Mouse (Mus musculus): Measurements from ENCODE around the gene Rnf43. TPM values are rescaled to one million over a fixed set of nuclear protein-coding genes. Genes with fewer than 3 reads are reported as not detected.

Rnf43 gene
- polyA plus RNA-seq, 1 experiment from 2014 or later: 1.5 TPM

- 3% methylated on average over 31 of the region's 31 CpGs for whole genome bisulfite sequencing
- H3K27ac ChIP-seq (replicated peaks): peak overlapping the region; percentile 66
- peaks cover 25% of the 10 kb centered on the region for H3K4me1 ChIP-seq
Measured at GRCm38 (mm10) chr11:87736647-87737134, 74.2 kb downstream of the Rnf43 start.

GRCm38 (mm10) chr11:87737175-87737740, 74.7 kb downstream of the Rnf43 start, which contains the start of gene Supt4a:
Supt4a (plus strand) TSS chr11:87737552.
- peak within 1 kb of the TSS; percentile 91 for H3K4me2 ChIP-seq (replicated peaks)
- peaks cover 24% of the 10 kb centered on the region for H3K36me3 ChIP-seq
- peak within 1 kb of the TSS; percentile 67 for H3K4me3 ChIP-seq
- H3K9ac ChIP-seq (replicated peaks): peak within 1 kb of the TSS; percentile 72
- ATAC-seq (ENCODE audit: low FRiP score, low read depth): peak; percentile 93
- H3K4me1 ChIP-seq: peaks cover 25% of the 10 kb centered on the region
- WGBS: under 1% methylated on average over 56 of the region's 57 CpGs
- H3K27ac ChIP-seq (replicated peaks): peak within 1 kb of the TSS; percentile 66
- H3K9me3 ChIP-seq: no peaks in the 10 kb centered on the region
- H3K27me3 ChIP-seq: peaks cover 18% of the 10 kb centered on the region

More at GRCm38 (mm10) chr11:87736647-87737134, 74.2 kb downstream of the Rnf43 start:
- Histone ChIP-seq H3K9me3 (no peaks in the 10 kb centered on the region), H3K9ac (replicated peaks) (peak overlapping the region; percentile 56), H3K36me3 (peaks cover 18% of the 10 kb centered on the region), H3K27me3 (peaks cover 18% of the 10 kb centered on the region), H3K4me3 (peak overlapping the region; percentile 67), H3K4me2 (replicated peaks) (peak overlapping the region; percentile 91)
- peak; percentile 53 for ATAC-seq (ENCODE audit: low FRiP score, low read depth)

- Histone ChIP-seq H3K4me2 (replicated peaks) (no peak overlapping the region), H3K9ac (replicated peaks) (no peak overlapping the region), H3K9me3 (no peaks in the 10 kb centered on the region), H3K27ac (replicated peaks) (no peak overlapping the region), H3K4me1 (no peaks in the 10 kb centered on the region), H3K4me3 (no peak overlapping the region), H3K27me3 (no peaks in the 10 kb centered on the region; the same call in 1 of the 2 replicates), H3K36me3 (peaks cover 59% of the 10 kb centered on the region)
- WGBS: 93% methylated on average over 3 of the region's 3 CpGs
- ATAC-seq (ENCODE audit: low FRiP score, low read depth): no peak
Measured at GRCm38 (mm10) chr11:87743691-87744090, 81.2 kb downstream of the Rnf43 start.

GRCm38 (mm10) chr11:87744964-87745363, 82.4 kb downstream of the Rnf43 start:
- 85% methylated on average over 4 of the region's 4 CpGs for WGBS

GRCm38 (mm10) chr11:87745632-87746555, 83.4 kb downstream of the Rnf43 start:
- WGBS: 85% methylated on average over 9 of the region's 9 CpGs
- no peak overlapping the region for H3K4me2 ChIP-seq (replicated peaks)
- H3K27me3 ChIP-seq: no peaks in the 10 kb centered on the region; the same call in 1 of the 2 replicates
- peaks cover 42% of the 10 kb centered on the region for H3K36me3 ChIP-seq
- H3K4me3 ChIP-seq: no peak overlapping the region
- H3K9ac ChIP-seq (replicated peaks): no peak overlapping the region
- ATAC-seq (ENCODE audit: low FRiP score, low read depth): no peak
- H3K27ac ChIP-seq (replicated peaks): no peak overlapping the region
- H3K9me3 ChIP-seq: no peaks in the 10 kb centered on the region
- no peaks in the 10 kb centered on the region for H3K4me1 ChIP-seq

More at GRCm38 (mm10) chr11:87744964-87745363, 82.4 kb downstream of the Rnf43 start:
- Histone ChIP-seq H3K27me3 (no peaks in the 10 kb centered on the region; the same call in 1 of the 2 replicates), H3K4me2 (replicated peaks) (no peak overlapping the region), H3K36me3 (peaks cover 51% of the 10 kb centered on the region), H3K4me3 (no peak overlapping the region), H3K9me3 (no peaks in the 10 kb centered on the region), H3K9ac (replicated peaks) (no peak overlapping the region), H3K27ac (replicated peaks) (no peak overlapping the region), H3K4me1 (no peaks in the 10 kb centered on the region)
- ATAC-seq (ENCODE audit: low FRiP score, low read depth): no peak

- 90% methylated on average over 4 of the region's 5 CpGs for WGBS
- H3K4me3 ChIP-seq: no peak overlapping the region
- no peaks in the 10 kb centered on the region for H3K4me1 ChIP-seq
- H3K36me3 ChIP-seq: peaks cover 35% of the 10 kb centered on the region
- no peak for ATAC-seq (ENCODE audit: low FRiP score, low read depth)
- no peak overlapping the region for H3K4me2 ChIP-seq (replicated peaks)
- H3K27me3 ChIP-seq: no peaks in the 10 kb centered on the region; the same call in 1 of the 2 replicates
- H3K27ac ChIP-seq (replicated peaks): no peak overlapping the region
- no peak overlapping the region for H3K9ac ChIP-seq (replicated peaks)
- no peaks in the 10 kb centered on the region for H3K9me3 ChIP-seq
Measured at GRCm38 (mm10) chr11:87747312-87747711, 84.8 kb downstream of the Rnf43 start.

- Histone ChIP-seq H3K9ac (replicated peaks) (no peak overlapping the region), H3K9me3 (no peaks in the 10 kb centered on the region), H3K36me3 (peaks cover 30% of the 10 kb centered on the region), H3K4me1 (no peaks in the 10 kb centered on the region), H3K4me3 (no peak overlapping the region), H3K4me2 (replicated peaks) (no peak overlapping the region), H3K27me3 (no peaks in the 10 kb centered on the region; the same call in 1 of the 2 replicates), H3K27ac (replicated peaks) (no peak overlapping the region)
- ATAC-seq (ENCODE audit: low FRiP score, low read depth): no peak
- 95% methylated on average over 7 of the region's 7 CpGs for WGBS
Measured at GRCm38 (mm10) chr11:87747716-87748115, 85.2 kb downstream of the Rnf43 start.

- peaks cover 23% of the 10 kb centered on the region for H3K36me3 ChIP-seq
- H3K4me3 ChIP-seq: no peak overlapping the region
- ATAC-seq (ENCODE audit: low FRiP score, low read depth): no peak
- no peak overlapping the region for H3K4me2 ChIP-seq (replicated peaks)
- no peaks in the 10 kb centered on the region for H3K9me3 ChIP-seq
- no peak overlapping the region for H3K9ac ChIP-seq (replicated peaks)
- no peaks in the 10 kb centered on the region for H3K4me1 ChIP-seq
- 43% methylated on average over 19 of the region's 19 CpGs for WGBS
- H3K27me3 ChIP-seq: no peaks in the 10 kb centered on the region; the same call in 1 of the 2 replicates
- no peak overlapping the region for H3K27ac ChIP-seq (replicated peaks)
Measured at GRCm38 (mm10) chr11:87748132-87749119, 85.9 kb downstream of the Rnf43 start.

GRCm38 (mm10) chr11:87749192-87750042, 86.9 kb downstream of the Rnf43 start:
- no peak overlapping the region for H3K4me2 ChIP-seq (replicated peaks)
- H3K9me3 ChIP-seq: no peaks in the 10 kb centered on the region
- H3K27ac ChIP-seq (replicated peaks): no peak overlapping the region
- H3K9ac ChIP-seq (replicated peaks): no peak overlapping the region
- no peaks in the 10 kb centered on the region; the same call in 1 of the 2 replicates for H3K27me3 ChIP-seq
- 60% methylated on average over 18 of the region's 18 CpGs for WGBS
- no peak for ATAC-seq (ENCODE audit: low FRiP score, low read depth)
- no peak overlapping the region for H3K4me3 ChIP-seq
- peaks cover 14% of the 10 kb centered on the region for H3K36me3 ChIP-seq
- H3K4me1 ChIP-seq: no peaks in the 10 kb centered on the region

- Histone ChIP-seq H3K4me3 (no peak overlapping the region), H3K36me3 (peaks cover 8% of the 10 kb centered on the region), H3K4me2 (replicated peaks) (no peak overlapping the region), H3K9me3 (no peaks in the 10 kb centered on the region), H3K27me3 (no peaks in the 10 kb centered on the region; the same call in 1 of the 2 replicates), H3K9ac (replicated peaks) (no peak overlapping the region), H3K4me1 (no peaks in the 10 kb centered on the region), H3K27ac (replicated peaks) (no peak overlapping the region)
- 84% methylated on average over 11 of the region's 11 CpGs for WGBS
- ATAC-seq (ENCODE audit: low FRiP score, low read depth): no peak
Measured at GRCm38 (mm10) chr11:87750043-87750421, 87.5 kb downstream of the Rnf43 start.

Data from midbrain, embryonic 12.5 days (tissue).